Mouse (Mus musculus) hindbrain, embryonic 15.5 days (tissue): ENCODE measurements around the gene Ace3. TPM values are rescaled to one million over a fixed set of nuclear protein-coding genes. Genes with fewer than 3 reads are reported as not detected.
A peak's percentile ranks its signal among the peaks of the same experiment; 100 is the strongest.

Source experiments
- ATAC-seq: fragments of 200-750 bp; cut with Nextera tagmentation; 2 replicates; pipeline ENCODE4 v1.8.0; 2017; ENCODE audit warnings: low read depth, moderate number of reproducible peaks, moderate TSS enrichment; ENCODE audit not compliant: low FRiP score
- H3K27ac ChIP-seq: fragments of 300-500 bp; sonication (generic); replicated peaks from 2 replicates; pipeline ENCODE4 v1.5.1; 2015; ENCODE audit warnings: mild to moderate bottlenecking, inconsistent platforms
- H3K27me3 ChIP-seq: fragments of 300-500 bp; sonication (generic); 2 replicates; pipeline ENCODE4 v1.6.1; 2015; ENCODE audit warnings: control low read depth, inconsistent platforms
- H3K36me3 ChIP-seq: fragments of 300-500 bp; sonication (generic); 2 replicates; pipeline ENCODE4 v1.6.1; 2015; ENCODE audit warnings: control low read depth, inconsistent platforms
- H3K4me1 ChIP-seq: fragments of 300-500 bp; sonication (generic); replicated peaks from 2 replicates; pipeline ENCODE4 v1.6.1; 2015; ENCODE audit warnings: control low read depth, inconsistent platforms
- H3K4me2 ChIP-seq: fragments of 300-500 bp; sonication (generic); 2 replicates; pipeline ENCODE4 v1.6.1; 2015; ENCODE audit warnings: moderate library complexity, mild to moderate bottlenecking, inconsistent platforms
- H3K4me3 ChIP-seq: fragments of 300-500 bp; sonication (generic); 2 replicates; pipeline ENCODE4 v1.5.1; 2015; ENCODE audit warnings: mild to moderate bottlenecking, inconsistent platforms
- H3K9ac ChIP-seq: fragments of 300-500 bp; sonication (generic); 2 replicates; pipeline ENCODE4 v1.6.1; 2015; ENCODE audit warnings: inconsistent platforms
- H3K9me3 ChIP-seq: fragments of 300-500 bp; sonication (generic); 2 replicates; pipeline ENCODE4 v1.6.1; 2016; ENCODE audit warnings: control low read depth, inconsistent platforms
- WGBS: fragments of 180-500 bp; shearing (Covaris S2); methylation state at CpG from one replicate; pipeline ENCODE4 v1.1.7; 2015; 5-methylcytosine and 5-hydroxymethylcytosine counted together
- polyA plus RNA-seq: library from polyadenylated mRNA; unstranded; fragments of >200 nt; fragmentation: Nextera tagmentation; extraction: Ambion mirVana; gene quantifications from 2 replicates; pipeline ENCODE4 v1.2.1, GENCODE M21; 2015

The Ace3 gene
- not detected in 2 replicates for polyA plus RNA-seq

DNA sequence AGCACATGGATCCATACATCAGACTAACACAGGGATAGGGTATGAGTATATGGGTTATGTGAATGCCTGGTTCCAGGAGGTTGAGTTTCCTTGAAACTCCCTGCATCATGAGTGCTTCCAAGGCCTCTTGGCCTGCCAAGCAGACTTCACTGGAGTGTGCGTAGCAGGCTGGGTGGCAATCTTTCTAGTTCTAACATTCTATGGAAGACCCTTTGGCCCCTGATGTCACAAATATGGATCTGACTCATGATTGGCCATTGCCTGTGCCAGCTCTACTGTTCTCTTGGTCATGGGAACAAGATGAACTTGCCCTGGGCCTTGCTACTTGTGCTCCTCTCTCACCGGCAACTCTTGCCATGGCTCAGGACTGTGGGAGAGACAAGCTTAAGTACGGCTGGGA, at the start of gene Ace3:
Ace3 (plus strand) TSS at position 301 of the 400 bp plus-strand sequence.
- no peaks in the 10 kb centered on the region for H3K4me1 ChIP-seq
- WGBS: 97% methylated on average over 3 of the region's 3 CpGs
- no peaks in the 10 kb centered on the region for H3K27me3 ChIP-seq
- H3K27ac ChIP-seq: no peak within 1 kb of the TSS
- H3K4me2 ChIP-seq: no peak within 1 kb of the TSS
- H3K9me3 ChIP-seq: no peaks in the 10 kb centered on the region
- H3K4me3 ChIP-seq: no peak within 1 kb of the TSS
- H3K9ac ChIP-seq: no peak within 1 kb of the TSS
- ATAC-seq: no peak
- H3K36me3 ChIP-seq: no peaks in the 10 kb centered on the region

DNA sequence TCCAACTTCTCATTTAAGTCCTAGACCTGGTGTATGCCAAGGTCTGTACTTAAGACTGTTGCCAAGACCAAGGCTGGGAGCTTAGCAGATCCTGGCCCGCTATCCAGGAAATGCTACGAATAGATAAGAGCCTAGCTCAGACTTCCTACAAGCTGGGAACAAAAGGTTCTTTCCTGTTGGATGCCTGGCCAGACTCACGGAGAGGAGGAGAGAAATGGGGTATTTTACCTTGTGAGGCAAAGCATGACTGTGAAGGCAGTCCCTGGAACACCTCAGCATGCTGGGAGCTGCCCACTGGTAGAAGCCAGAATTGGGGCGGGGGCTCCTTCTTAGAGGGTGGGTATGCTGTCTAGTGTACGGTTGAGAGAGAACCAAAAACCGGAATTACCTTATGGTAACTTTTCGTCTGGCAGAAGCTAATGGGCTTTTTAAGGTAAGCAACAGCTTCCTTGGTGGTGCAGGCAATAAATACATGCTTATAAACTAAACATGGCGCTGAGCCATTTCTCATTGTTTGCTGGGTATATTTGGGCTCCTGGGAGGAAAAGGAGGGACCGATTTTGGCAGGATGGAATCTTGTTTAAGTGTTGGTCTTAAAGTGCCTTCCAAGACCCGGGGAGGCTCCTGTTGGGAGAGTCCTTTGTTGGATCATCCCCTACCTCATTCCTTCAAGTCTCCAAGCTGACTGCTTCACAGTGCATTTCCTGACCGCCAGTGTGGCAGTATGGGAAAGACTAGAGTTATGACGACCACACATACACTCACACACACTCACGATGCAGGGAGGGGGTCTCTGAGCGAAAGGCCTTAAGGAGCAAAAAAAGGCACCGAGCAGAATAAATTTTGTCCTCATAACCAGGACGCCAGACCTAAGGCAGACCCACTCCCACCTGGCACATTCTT, 49.5 kb upstream of the Ace3 start:
- Histone ChIP-seq H3K36me3 (no peaks in the 10 kb centered on the region), H3K27ac (0 out of 2 replicates have a peak overlapping the region, but pooled peaks have one; percentile 57), H3K4me1 (peaks cover 20% of the 10 kb centered on the region), H3K9me3 (no peaks in the 10 kb centered on the region), H3K4me3 (peak overlapping the region; percentile 58), H3K27me3 (no peaks in the 10 kb centered on the region; the same call in 1 of the 2 replicates), H3K9ac (peak overlapping the region; percentile 53), H3K4me2 (peak overlapping the region; percentile 88)
- ATAC-seq: no peak
- 73% methylated on average over 16 of the region's 16 CpGs for WGBS

DNA sequence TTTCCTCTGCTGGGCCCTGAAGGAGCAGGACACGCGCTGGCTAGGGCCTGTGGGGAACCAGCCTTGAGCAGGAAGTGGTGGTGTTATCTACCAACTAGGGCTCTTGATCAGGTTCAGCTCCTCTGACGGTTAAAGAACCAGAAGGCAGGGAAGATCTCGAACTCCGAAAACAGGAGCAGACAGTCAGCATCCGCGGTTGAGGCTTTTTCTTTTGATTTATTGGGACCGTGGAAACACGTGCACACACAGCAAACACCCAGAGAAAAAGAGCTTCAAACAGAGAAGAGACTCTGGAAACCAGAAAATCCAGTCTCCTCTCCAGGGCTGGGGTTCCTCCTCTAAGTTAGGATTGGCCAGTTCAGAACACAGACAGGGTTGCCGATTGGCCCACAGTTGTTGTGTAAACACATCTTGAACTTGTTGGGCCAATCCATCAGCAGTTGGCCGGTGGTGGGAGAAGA, 47.8 kb upstream of the Ace3 start:
- Histone ChIP-seq H3K4me3 (no peak overlapping the region), H3K27me3 (no peaks in the 10 kb centered on the region; the same call in 1 of the 2 replicates), H3K4me2 (no peak overlapping the region), H3K4me1 (peaks cover 20% of the 10 kb centered on the region), H3K9me3 (no peaks in the 10 kb centered on the region), H3K27ac (no peak overlapping the region), H3K36me3 (no peaks in the 10 kb centered on the region), H3K9ac (no peak overlapping the region)
- no peak for ATAC-seq
- WGBS: 50% methylated on average over 11 of the region's 11 CpGs

DNA sequence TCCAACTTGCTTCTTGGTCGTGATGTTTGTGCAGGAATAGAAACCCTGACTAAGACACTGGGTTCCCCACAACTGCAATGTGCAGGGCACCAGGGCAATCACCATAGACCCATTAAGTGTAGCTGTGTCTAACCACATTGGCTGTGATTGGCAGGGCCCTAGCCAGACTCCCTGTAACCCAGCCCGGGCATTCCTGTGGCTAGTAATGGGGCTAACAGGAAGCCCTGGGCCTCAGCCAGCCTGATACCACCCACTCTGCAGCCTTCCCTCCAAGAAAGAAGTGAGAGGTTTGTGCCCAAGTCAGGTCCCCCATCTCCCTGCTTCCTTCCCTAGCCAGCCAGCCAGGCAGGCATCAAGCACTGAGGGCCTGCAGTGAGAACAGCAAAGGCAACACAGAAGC, 46.2 kb upstream of the Ace3 start:
- Histone ChIP-seq H3K27me3 (no peaks in the 10 kb centered on the region; the same call in 1 of the 2 replicates), H3K27ac (no peak overlapping the region), H3K4me2 (no peak overlapping the region), H3K4me3 (no peak overlapping the region), H3K4me1 (peaks cover 14% of the 10 kb centered on the region), H3K9ac (no peak overlapping the region), H3K9me3 (no peaks in the 10 kb centered on the region), H3K36me3 (no peaks in the 10 kb centered on the region)
- 81% methylated on average over 2 of the region's 2 CpGs for WGBS
- ATAC-seq: no peak

DNA sequence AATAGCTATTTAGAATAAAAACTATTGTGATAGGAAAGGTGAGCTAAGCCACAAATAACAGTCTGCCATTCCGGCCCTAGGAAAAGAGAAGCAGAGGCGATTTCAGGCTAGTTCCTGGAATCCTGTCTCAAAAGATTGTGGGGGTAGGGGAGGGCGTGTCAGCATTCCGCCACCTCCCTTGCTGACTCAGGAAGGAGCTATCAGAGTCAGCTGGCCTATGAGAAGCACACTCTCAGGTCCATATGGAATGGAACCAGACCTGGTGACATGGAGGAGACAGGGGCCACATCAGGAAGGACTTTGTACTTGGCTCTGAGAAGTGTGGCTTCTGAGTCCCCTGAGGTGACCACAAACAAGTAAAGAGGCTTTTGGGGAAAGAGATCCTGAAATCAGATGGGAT, 44.0 kb upstream of the Ace3 start:
- no peak overlapping the region for H3K9ac ChIP-seq
- WGBS: 88% methylated on average over 4 of the region's 4 CpGs
- no peak overlapping the region for H3K4me3 ChIP-seq
- no peak overlapping the region for H3K27ac ChIP-seq
- H3K4me2 ChIP-seq: no peak overlapping the region
- no peaks in the 10 kb centered on the region; the same call in 1 of the 2 replicates for H3K27me3 ChIP-seq
- no peaks in the 10 kb centered on the region for H3K9me3 ChIP-seq
- ATAC-seq: no peak
- no peaks in the 10 kb centered on the region for H3K36me3 ChIP-seq
- no peaks in the 10 kb centered on the region for H3K4me1 ChIP-seq

DNA sequence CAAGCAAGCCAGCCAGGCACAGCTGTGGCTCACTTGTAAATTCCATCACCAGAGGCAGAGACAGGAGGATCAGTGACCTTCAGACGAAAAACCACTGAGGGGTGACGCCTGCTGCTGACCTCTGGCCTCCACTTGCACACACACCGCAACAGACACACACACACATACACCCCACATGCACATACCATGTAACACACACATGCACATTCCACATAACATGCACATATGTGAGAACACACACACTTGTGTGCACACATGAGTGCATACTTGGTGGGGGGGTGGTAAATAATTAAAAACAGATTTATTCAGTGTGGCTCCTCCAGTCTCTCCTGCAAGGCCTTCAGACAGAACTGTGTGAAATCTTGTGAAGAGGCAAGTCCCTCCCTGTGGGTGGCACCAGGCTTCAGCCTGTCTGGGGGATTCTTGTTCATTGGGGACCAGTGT, 42.9 kb upstream of the Ace3 start:
- H3K9me3 ChIP-seq: no peaks in the 10 kb centered on the region
- H3K4me2 ChIP-seq: no peak overlapping the region
- H3K27me3 ChIP-seq: no peaks in the 10 kb centered on the region
- no peaks in the 10 kb centered on the region for H3K4me1 ChIP-seq
- H3K4me3 ChIP-seq: no peak overlapping the region
- no peak overlapping the region for H3K9ac ChIP-seq
- no peak for ATAC-seq
- no peaks in the 10 kb centered on the region for H3K36me3 ChIP-seq
- H3K27ac ChIP-seq: no peak overlapping the region
- 45% methylated on average over 3 of the region's 3 CpGs for WGBS

DNA sequence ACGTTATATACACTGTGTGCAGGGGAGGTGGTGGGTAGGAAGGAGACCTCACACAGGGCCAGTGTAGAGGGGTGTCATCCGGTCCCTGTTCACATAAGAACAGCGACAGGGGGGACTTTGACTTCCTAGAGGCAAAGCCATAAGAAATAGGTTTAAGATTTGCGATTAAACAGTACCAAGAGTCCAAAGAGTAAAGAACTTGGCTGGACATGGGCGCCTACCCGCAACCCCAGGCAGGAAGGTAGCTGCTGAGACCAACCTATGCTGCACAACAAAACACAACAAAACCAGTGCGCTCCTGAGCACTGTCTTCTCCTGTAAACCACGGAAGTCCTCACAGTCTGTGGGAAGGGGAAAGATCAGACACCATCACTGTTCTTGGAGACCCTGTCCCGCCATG, 42.4 kb upstream of the Ace3 start:
- Histone ChIP-seq H3K36me3 (no peaks in the 10 kb centered on the region), H3K4me2 (no peak overlapping the region), H3K27me3 (no peaks in the 10 kb centered on the region), H3K4me3 (no peak overlapping the region), H3K9ac (no peak overlapping the region), H3K27ac (no peak overlapping the region), H3K9me3 (no peaks in the 10 kb centered on the region), H3K4me1 (no peaks in the 10 kb centered on the region)
- no peak for ATAC-seq
- WGBS: 86% methylated on average over 9 of the region's 9 CpGs

DNA sequence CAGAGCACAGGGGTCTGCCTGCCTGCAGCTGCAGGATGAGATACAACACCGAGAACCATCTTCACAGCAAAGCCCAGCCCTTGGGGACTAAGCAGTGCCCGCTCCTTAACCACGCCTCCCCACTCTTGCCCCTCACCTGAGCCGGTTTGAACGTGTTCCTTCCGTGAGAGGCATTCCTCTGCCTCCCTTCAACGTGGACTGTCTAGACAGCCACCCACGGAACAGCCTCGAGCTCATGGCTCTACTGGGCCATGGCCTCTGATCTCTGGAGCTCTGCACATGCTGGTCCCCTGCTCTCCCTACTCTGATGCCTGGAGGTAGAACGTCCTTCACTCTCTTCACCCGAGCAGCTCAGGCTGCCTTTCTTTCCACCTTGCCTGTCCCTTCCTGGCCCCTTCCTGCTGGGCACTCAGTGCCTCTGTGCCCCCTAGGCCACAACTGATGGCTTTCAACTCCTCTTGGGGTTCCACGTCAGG, 41.5 kb upstream of the Ace3 start, which contains the start of gene Cyb561:
Cyb561 (minus strand) TSS at position 426 of the 476 bp plus-strand sequence.
- Histone ChIP-seq H3K36me3 (no peaks in the 10 kb centered on the region), H3K4me1 (no peaks in the 10 kb centered on the region), H3K27me3 (no peaks in the 10 kb centered on the region), H3K4me3 (no peak within 1 kb of the TSS), H3K9ac (no peak within 1 kb of the TSS), H3K4me2 (no peak within 1 kb of the TSS), H3K9me3 (no peaks in the 10 kb centered on the region), H3K27ac (no peak within 1 kb of the TSS)
- ATAC-seq: no peak
- WGBS: 83% methylated on average over 12 of the region's 12 CpGs

DNA sequence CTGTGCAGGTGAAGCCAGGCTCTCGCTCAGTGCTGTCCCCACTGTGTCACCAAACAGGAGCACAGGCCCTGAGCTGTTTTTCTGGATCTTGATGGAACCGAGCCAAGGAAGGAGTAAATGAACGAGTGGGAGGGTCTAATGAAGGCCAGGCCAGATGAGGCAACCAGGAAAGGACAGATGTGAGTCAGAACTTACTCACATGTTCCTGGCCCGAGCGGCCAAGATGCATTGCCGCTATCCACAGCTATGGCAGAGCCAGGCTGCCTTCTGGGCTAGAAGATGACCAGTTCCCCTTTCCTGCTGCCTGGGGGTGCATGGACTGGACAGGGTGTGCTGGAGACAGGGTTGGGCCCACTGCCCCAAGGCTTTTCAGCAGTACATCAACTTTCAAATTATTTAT, 41.1 kb upstream of the Ace3 start:
- no peak overlapping the region for H3K4me2 ChIP-seq
- no peak overlapping the region for H3K27ac ChIP-seq
- 77% methylated on average over 6 of the region's 6 CpGs for WGBS
- H3K4me1 ChIP-seq: no peaks in the 10 kb centered on the region
- H3K27me3 ChIP-seq: no peaks in the 10 kb centered on the region
- no peak overlapping the region for H3K4me3 ChIP-seq
- no peak overlapping the region for H3K9ac ChIP-seq
- H3K9me3 ChIP-seq: no peaks in the 10 kb centered on the region
- no peak for ATAC-seq
- no peaks in the 10 kb centered on the region for H3K36me3 ChIP-seq

DNA sequence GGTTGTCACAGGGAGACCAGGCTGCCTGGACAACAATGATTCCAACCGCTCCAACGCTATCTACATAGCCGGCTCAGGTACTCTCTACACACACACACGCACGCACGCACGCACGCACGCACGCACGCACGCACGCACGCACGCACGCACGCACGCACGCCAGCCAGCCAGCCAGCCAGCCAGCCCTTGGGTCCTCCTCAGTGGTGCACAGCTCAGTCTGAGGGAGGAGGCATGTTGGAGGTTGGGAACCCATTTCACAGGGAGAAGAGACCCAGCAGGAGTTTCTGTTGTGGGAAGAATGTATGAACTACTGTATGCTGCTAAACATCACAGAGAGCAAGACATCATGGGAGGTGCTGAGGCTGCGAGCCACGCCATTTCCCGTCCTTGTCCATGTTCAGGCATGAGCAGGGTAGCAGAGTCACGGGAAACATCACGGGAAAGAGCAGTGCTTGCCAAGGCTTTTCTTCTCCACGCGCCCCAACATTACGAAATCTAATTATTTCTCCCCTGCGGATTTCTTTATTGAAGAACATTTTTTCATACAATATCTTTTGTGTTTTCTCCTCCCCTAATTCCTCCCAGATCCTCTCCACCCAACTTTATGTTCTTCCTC, 38.6 kb upstream of the Ace3 start:
- Histone ChIP-seq H3K9me3 (no peaks in the 10 kb centered on the region), H3K27me3 (no peaks in the 10 kb centered on the region), H3K36me3 (no peaks in the 10 kb centered on the region), H3K27ac (no peak overlapping the region), H3K9ac (no peak overlapping the region), H3K4me1 (no peaks in the 10 kb centered on the region; the same call in 1 of the 2 replicates), H3K4me3 (no peak overlapping the region), H3K4me2 (no peak overlapping the region)
- 86% methylated on average over 28 of the region's 28 CpGs for WGBS
- ATAC-seq: no peak

DNA sequence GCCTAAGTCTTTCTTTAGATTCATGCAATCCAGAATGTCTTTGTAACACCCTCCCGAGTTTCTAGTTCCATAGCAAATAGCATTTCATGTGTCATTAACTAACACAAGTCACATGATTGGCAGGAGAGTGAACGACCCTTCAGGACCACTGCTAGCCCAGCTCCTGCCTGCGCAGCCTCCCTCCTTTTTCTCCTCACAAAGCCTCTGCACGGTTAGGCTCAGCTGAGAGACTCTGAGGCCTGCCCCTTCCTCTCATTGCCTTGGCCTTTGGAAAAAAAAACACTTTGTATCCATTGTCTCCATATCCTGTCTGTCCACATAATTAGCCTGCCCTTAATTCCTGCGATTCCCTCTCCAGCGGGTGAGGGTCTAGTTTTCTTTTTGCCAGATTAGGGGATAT, 37.0 kb upstream of the Ace3 start:
- no peaks in the 10 kb centered on the region; the same call in 1 of the 2 replicates for H3K4me1 ChIP-seq
- no peaks in the 10 kb centered on the region for H3K36me3 ChIP-seq
- no peak overlapping the region for H3K27ac ChIP-seq
- no peak overlapping the region for H3K9ac ChIP-seq
- no peak for ATAC-seq
- no peak overlapping the region for H3K4me3 ChIP-seq
- no peaks in the 10 kb centered on the region for H3K27me3 ChIP-seq
- no peak overlapping the region for H3K4me2 ChIP-seq
- 45% methylated on average over 6 of the region's 6 CpGs for WGBS
- no peaks in the 10 kb centered on the region for H3K9me3 ChIP-seq

DNA sequence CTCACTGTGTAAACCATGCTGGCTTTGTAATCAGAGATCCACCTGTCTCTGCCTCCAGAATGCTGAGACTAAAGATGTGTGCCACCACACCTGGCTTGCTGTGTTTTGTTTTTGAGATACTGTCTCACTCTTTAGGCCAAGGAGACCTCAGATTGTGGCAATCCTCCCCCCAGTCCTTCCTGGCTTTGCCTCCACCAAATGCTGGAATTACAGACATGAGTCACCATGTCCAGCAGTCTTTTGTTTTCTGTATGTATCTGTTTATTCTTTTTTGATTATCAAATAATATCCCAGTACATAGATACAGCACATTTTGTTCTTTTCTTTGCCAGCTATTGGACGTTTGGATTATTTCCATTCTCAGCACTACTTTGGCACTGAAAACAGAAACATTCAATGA, 35.9 kb upstream of the Ace3 start:
- Histone ChIP-seq H3K4me1 (no peaks in the 10 kb centered on the region; the same call in 1 of the 2 replicates), H3K9ac (no peak overlapping the region), H3K27me3 (no peaks in the 10 kb centered on the region), H3K36me3 (no peaks in the 10 kb centered on the region), H3K27ac (no peak overlapping the region; the same call in 1 of the 2 replicates), H3K4me2 (no peak overlapping the region), H3K9me3 (no peaks in the 10 kb centered on the region), H3K4me3 (no peak overlapping the region)
- WGBS: 73% methylated on average over 1 of the region's 1 CpGs
- ATAC-seq: no peak
